Mouse (Mus musculus) lung, postnatal 0 days (tissue): Measurements from ENCODE around the gene Vps72.

Source experiments
- CTCF ChIP-seq: IDR thresholded peaks from 2 replicates; pipeline ENCODE4 v1.5.1; 2016; ENCODE audit warnings: antibody characterized with exemption, mild to moderate bottlenecking
- EP300 ChIP-seq: IDR thresholded peaks from 2 replicates; pipeline ENCODE4 v1.6.1; 2016; ENCODE audit warnings: antibody characterized with exemption, mild to moderate bottlenecking, control low read depth

DNA sequence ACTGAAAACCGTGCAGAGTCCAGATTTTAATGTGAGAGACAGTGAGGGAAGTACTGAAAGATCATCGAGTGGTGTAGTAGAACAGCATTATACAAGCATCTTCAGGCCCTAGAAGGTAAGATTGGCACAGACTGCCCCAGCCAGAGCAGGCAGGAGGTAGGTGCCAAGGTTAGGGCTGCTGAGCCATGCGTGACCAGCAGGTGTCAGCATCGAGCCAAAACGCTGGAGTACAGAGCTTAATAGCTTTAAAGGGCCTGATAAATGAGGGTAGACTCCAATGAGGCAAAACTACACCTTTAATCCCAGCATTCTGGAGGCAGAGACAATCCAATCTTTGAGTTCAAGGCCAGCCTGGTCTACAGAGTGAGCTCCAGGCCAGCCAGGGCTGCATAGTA, 31.8 kb downstream of the Vps72 start:
- TF ChIP-seq CTCF (peak; percentile 98), EP300 (no peak)
